Mouse (Mus musculus) limb, embryonic 15.5 days (tissue): ENCODE results near the gene Hsf5. TPM values are rescaled to one million over a fixed set of nuclear protein-coding genes. Genes with fewer than 3 reads are reported as not detected.

ENCODE experiments used
- ATAC-seq: fragments of 200-750 bp; cut with Nextera tagmentation; 2 replicates; pipeline ENCODE4 v1.8.0; 2017; ENCODE audit warnings: low read depth, moderate TSS enrichment; ENCODE audit not compliant: insufficient number of reproducible peaks, low FRiP score, low TSS enrichment
- H3K27ac ChIP-seq: fragments of 300-500 bp; sonication (generic); 2 replicates; pipeline ENCODE4 v1.5.1; 2015; ENCODE audit warnings: moderate library complexity, mild to moderate bottlenecking, inconsistent platforms
- H3K27me3 ChIP-seq: fragments of 300-500 bp; sonication (generic); 2 replicates; pipeline ENCODE4 v1.6.1; 2015; ENCODE audit warnings: inconsistent platforms
- H3K36me3 ChIP-seq: fragments of 300-500 bp; sonication (generic); 2 replicates; pipeline ENCODE4 v1.6.1; 2015; ENCODE audit warnings: inconsistent platforms
- H3K4me1 ChIP-seq: fragments of 300-500 bp; sonication (generic); 2 replicates; pipeline ENCODE4 v1.6.1; 2015; ENCODE audit warnings: inconsistent platforms
- H3K4me2 ChIP-seq: fragments of 300-500 bp; sonication (generic); 2 replicates; pipeline ENCODE4 v1.6.1; 2015; ENCODE audit warnings: mild to moderate bottlenecking, inconsistent platforms
- H3K4me3 ChIP-seq: fragments of 300-500 bp; sonication (generic); 2 replicates; pipeline ENCODE4 v1.5.1; 2015; ENCODE audit warnings: mild to moderate bottlenecking, inconsistent platforms
- H3K9ac ChIP-seq: fragments of 300-500 bp; sonication (generic); 2 replicates; pipeline ENCODE4 v1.6.1; 2015; ENCODE audit warnings: inconsistent platforms
- H3K9me3 ChIP-seq: fragments of 300-500 bp; sonication (generic); 2 replicates; pipeline ENCODE4 v1.6.1; 2016; ENCODE audit warnings: inconsistent platforms
- WGBS: fragments of 180-500 bp; shearing (Covaris S2); methylation state at CpG from one replicate; pipeline ENCODE4 v1.1.7; 2015; 5-methylcytosine and 5-hydroxymethylcytosine counted together
- polyA plus RNA-seq: library from polyadenylated mRNA; unstranded; fragments of >200 nt; fragmentation: Nextera tagmentation; extraction: Ambion mirVana; gene quantifications from 2 replicates; pipeline ENCODE4 v1.2.1, GENCODE M21; 2015

The Hsf5 gene
- polyA plus RNA-seq, 1 experiment from 2014 or later, result 0.22 TPM

DNA sequence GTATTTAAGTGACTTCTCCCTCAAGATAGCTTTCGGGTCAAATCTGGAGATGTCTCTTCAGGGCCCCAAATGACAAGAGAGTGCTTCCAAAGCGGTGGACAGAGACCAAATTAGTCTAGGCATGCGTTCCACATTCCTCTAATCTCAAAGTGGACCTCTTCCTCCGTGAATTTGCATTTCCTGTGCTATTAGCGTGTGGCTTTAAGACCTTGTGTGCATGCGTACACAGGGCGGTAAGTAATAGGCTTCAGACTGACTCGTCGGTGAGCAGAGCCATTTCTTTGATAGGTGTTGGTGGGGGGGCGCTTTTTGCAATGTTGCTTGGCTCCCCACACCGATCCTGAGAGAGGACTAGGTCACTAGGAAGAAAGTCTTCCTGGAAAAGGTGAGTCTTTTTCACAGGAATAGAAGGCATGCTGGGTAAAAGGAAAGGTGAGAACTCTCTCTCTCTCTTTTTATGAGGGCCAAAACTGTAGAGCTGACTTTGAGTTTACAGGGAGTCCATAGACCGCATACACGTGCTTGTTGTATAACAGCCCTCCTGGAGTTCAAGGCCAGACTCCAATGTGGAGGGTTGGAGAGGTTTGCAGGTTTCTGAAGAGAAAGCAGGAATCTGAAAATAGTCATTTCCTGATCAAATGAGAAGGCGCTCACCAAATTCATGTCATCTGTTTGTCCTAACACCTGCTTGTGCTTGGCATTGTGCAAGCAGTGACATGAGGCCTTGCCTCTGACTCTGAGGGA, 85.1 kb downstream of the Hsf5 start:
- Histone ChIP-seq H3K9ac (no peak overlapping the region), H3K4me1 (0 out of 2 replicates have a peak, but pooled peaks cover 5% of the 10 kb centered on the region), H3K27me3 (no peaks in the 10 kb centered on the region), H3K27ac (no peak overlapping the region), H3K36me3 (no peaks in the 10 kb centered on the region), H3K4me3 (no peak overlapping the region), H3K9me3 (no peaks in the 10 kb centered on the region), H3K4me2 (no peak overlapping the region)
- no peak for ATAC-seq
- WGBS, result 66% methylated on average over 14 of the region's 14 CpGs

GRCm38 (mm10) chr11:87703654-87704053, 86.7 kb downstream of the Hsf5 start:
- no peak overlapping the region for H3K4me3 ChIP-seq
- 81% methylated on average over 5 of the region's 5 CpGs for WGBS
- no peaks in the 10 kb centered on the region for H3K9me3 ChIP-seq
- H3K4me1 ChIP-seq, result 0 out of 2 replicates have a peak, but pooled peaks cover 3% of the 10 kb centered on the region
- no peak for ATAC-seq
- no peaks in the 10 kb centered on the region for H3K27me3 ChIP-seq
- no peak overlapping the region for H3K27ac ChIP-seq
- H3K36me3 ChIP-seq, result no peaks in the 10 kb centered on the region
- H3K4me2 ChIP-seq, result no peak overlapping the region
- no peak overlapping the region for H3K9ac ChIP-seq

- H3K9ac ChIP-seq, result no peak overlapping the region
- H3K4me2 ChIP-seq, result no peak overlapping the region
- no peaks in the 10 kb centered on the region for H3K9me3 ChIP-seq
- H3K4me1 ChIP-seq, result peaks cover 5% of the 10 kb centered on the region; the same call in 1 of the 2 replicates
- H3K27ac ChIP-seq, result no peak overlapping the region
- no peak for ATAC-seq
- no peak overlapping the region for H3K4me3 ChIP-seq
- WGBS, result 76% methylated on average over 9 of the region's 9 CpGs
- H3K36me3 ChIP-seq, result no peaks in the 10 kb centered on the region
- no peaks in the 10 kb centered on the region for H3K27me3 ChIP-seq
These were observed 87.3 kb downstream of the Hsf5 start for GRCm38 (mm10) chr11:87704289-87704688.

GRCm38 (mm10) chr11:87707570-87707969, 90.6 kb downstream of the Hsf5 start:
- Histone ChIP-seq H3K4me3 (no peak overlapping the region), H3K4me2 (no peak overlapping the region), H3K9ac (no peak overlapping the region), H3K36me3 (no peaks in the 10 kb centered on the region), H3K9me3 (no peaks in the 10 kb centered on the region), H3K4me1 (peaks cover 16% of the 10 kb centered on the region), H3K27ac (no peak overlapping the region), H3K27me3 (no peaks in the 10 kb centered on the region)
- ATAC-seq, result no peak
- 55% methylated on average over 8 of the region's 8 CpGs for WGBS

DNA sequence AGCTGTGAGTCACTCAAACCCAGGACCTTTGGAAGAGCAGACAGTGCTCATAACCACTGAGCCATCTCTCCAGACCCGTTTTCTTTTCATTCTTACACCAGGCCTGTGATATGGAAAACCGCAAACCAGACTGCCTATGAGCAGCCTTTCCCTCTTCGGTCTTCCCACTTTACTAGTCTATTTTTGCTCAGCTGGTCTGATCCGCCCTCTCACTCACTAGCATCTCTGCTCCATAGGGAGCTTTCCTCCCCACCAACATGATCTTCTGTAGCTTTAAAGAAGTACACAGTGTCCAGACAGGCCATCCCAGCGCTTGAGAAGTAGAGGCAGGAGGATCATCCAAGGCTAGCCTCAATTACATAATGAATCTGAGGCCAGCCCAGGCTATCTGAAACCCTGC, 92.0 kb downstream of the Hsf5 start:
- Histone ChIP-seq H3K4me1 (peaks cover 16% of the 10 kb centered on the region), H3K27ac (0 out of 2 replicates have a peak overlapping the region, but pooled peaks have one; percentile 22), H3K4me2 (no peak overlapping the region), H3K4me3 (no peak overlapping the region), H3K9ac (no peak overlapping the region), H3K36me3 (no peaks in the 10 kb centered on the region), H3K9me3 (no peaks in the 10 kb centered on the region), H3K27me3 (no peaks in the 10 kb centered on the region)
- ATAC-seq, result no peak
- WGBS, result 70% methylated on average over 5 of the region's 5 CpGs

Other genes starting within 250 kb of the Hsf5 start
- 7.6 and 7.8 TPM in 2 replicates for gene Rad51c, start 212.2 kb upstream of the Hsf5 start, polyA plus RNA-seq
- gene Tex14, start 212.1 kb upstream of the Hsf5 start, polyA plus RNA-seq, result 0.82 and 2.1 TPM in 2 replicates
- gene Gm11492, start 50.5 kb upstream of the Hsf5 start, polyA plus RNA-seq, result not detected in 2 replicates
- gene Sept4, start 48.3 kb upstream of the Hsf5 start, polyA plus RNA-seq, result 25.5 and 46.6 TPM in 2 replicates
- gene Mtmr4, start 25.0 kb upstream of the Hsf5 start, polyA plus RNA-seq, result 25.9 and 27.9 TPM in 2 replicates
- gene Rnf43, start 45.6 kb downstream of the Hsf5 start, polyA plus RNA-seq, result 7.8 and 9.3 TPM in 2 replicates
- 135 and 155 TPM in 2 replicates for gene Supt4a, start 120.4 kb downstream of the Hsf5 start, polyA plus RNA-seq
- 1.4 and 1.5 TPM in 2 replicates for gene Tspoap1, start 143.4 kb downstream of the Hsf5 start, polyA plus RNA-seq
- 1.1 and 1.5 TPM in 2 replicates for gene Mpo, start 176.4 kb downstream of the Hsf5 start, polyA plus RNA-seq
- 0.11 and 0.12 TPM in 2 replicates for gene Lpo, start 211.1 kb downstream of the Hsf5 start, polyA plus RNA-seq
- 15.5 and 16.8 TPM in 2 replicates for gene Mks1, start 236.1 kb downstream of the Hsf5 start, polyA plus RNA-seq